Mouse (Mus musculus): ENCODE data around the gene Tc2n.

DNA sequence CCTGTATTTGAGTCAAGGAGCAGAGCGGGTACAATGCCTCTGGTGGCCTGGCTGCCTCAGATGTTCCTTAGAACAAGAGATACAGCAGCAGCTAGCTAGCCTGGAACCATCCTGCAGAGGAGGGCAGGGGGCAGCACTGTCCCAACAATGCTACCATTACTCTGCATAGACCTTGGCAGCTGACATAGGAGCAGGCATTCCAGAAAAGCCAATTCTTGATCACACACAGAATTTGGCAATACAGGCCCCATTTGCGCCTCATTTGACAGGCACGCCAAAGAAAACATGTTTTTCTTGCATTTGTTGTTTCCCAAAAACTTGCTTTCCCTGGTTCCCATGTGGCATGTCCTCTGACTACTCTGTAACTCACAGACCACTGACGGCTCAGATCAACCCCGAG, 43.7 kb upstream of the Tc2n start:
- TF ChIP-seq POLR2A (IDR thresholded peaks at IDR 0.05; ENCODE audit: low read depth, low read length), result no peak
- no peak for TF ChIP-seq CTCF (IDR thresholded peaks at IDR 0.05; ENCODE audit: extremely low read depth, insufficient read length, insufficient replicate concordance, low read depth, low read length)
